Mouse (Mus musculus): ENCODE results near the gene Ube2f. TPM values are rescaled to one million over a fixed set of nuclear protein-coding genes. Genes with fewer than 3 reads are reported as not detected.

Gene Ube2f
- polyA plus RNA-seq, 1 experiment from 2014 or later = 59.2 TPM

DNA sequence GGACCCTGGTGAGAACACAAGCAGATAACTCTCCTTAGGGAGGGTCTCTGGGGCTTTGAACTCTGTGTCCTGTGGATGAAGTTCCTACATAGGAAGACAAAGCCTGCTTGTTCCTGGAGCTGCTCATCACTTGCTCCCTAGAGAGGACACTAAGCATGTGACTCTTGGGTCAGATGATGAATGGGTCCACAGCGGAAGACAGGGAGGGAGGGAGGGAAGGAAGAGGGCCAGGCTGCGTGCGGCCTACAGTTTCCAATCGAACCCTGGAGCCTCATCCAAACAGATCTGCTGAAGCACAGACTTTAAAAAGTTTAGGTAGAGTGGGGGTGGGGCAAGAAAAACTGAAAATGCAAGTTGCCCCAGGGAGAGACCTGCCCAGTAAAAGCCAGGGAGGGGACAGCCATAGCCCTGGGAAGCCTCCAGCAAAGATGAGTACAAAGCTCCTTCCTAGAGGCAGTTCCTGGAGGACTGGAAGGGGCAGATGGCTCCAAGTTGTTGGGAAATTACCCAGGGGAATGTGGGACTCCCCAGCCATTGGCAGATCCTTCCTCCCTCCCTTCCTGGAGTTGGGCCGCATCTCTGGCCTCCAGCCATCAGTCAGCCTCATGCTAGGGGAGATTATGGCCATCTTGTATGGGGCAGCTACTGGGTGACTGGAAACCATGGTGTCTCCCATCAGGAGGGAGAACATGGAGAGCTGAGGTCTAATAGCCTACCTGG is 49.8 kb downstream of the Ube2f start:
- H3K9ac ChIP-seq (ENCODE audit: low read depth, low read length) = no peak overlapping the region
- no peak overlapping the region for H3K4me2 ChIP-seq (ENCODE audit: low read length)
- H3K27ac ChIP-seq (ENCODE audit: low read depth, low read length) = no peak overlapping the region
- ATAC-seq = no peak
- H3K4me3 ChIP-seq (ENCODE audit: low read length) = no peak overlapping the region
- H3K9me3 ChIP-seq (ENCODE audit: control insufficient read depth, low read length) = no peaks in the 10 kb centered on the region
- H3K27me3 ChIP-seq (replicated peaks; ENCODE audit: control insufficient read depth, insufficient read depth, low read length) = no peaks in the 10 kb centered on the region
- peaks cover 4% of the 10 kb centered on the region for H3K4me1 ChIP-seq (ENCODE audit: control insufficient read depth, insufficient read depth, low read depth, low read length)
- 60% methylated on average over 5 of the region's 5 CpGs for WGBS
- H3K36me3 ChIP-seq (ENCODE audit: control insufficient read depth, insufficient read depth, low read length) = no peaks in the 10 kb centered on the region

- ATAC-seq = no peak
- H3K27me3 ChIP-seq (replicated peaks; ENCODE audit: control insufficient read depth, insufficient read depth, low read length) = no peaks in the 10 kb centered on the region
- no peak overlapping the region for H3K27ac ChIP-seq (ENCODE audit: low read depth, low read length)
- H3K4me2 ChIP-seq (ENCODE audit: low read length) = no peak overlapping the region
- H3K9me3 ChIP-seq (ENCODE audit: control insufficient read depth, low read length) = no peaks in the 10 kb centered on the region
- H3K4me3 ChIP-seq (ENCODE audit: low read length) = no peak overlapping the region
- peaks cover 4% of the 10 kb centered on the region for H3K4me1 ChIP-seq (ENCODE audit: control insufficient read depth, insufficient read depth, low read depth, low read length)
- no peak overlapping the region for H3K9ac ChIP-seq (ENCODE audit: low read depth, low read length)
- 78% methylated on average over 3 of the region's 3 CpGs for WGBS
- 0 out of 2 replicates have a peak, but pooled peaks cover 2% of the 10 kb centered on the region for H3K36me3 ChIP-seq (ENCODE audit: control insufficient read depth, insufficient read depth, low read length)
Measured at GRCm38 (mm10) chr1:91301206-91301920, 51.3 kb downstream of the Ube2f start.

- Histone ChIP-seq H3K4me3 (ENCODE audit: low read length) (no peak overlapping the region), H3K4me2 (ENCODE audit: low read length) (no peak overlapping the region), H3K27ac (ENCODE audit: low read depth, low read length) (no peak overlapping the region), H3K9me3 (ENCODE audit: control insufficient read depth, low read length) (no peaks in the 10 kb centered on the region), H3K36me3 (ENCODE audit: control insufficient read depth, insufficient read depth, low read length) (0 out of 2 replicates have a peak, but pooled peaks cover 2% of the 10 kb centered on the region), H3K9ac (ENCODE audit: low read depth, low read length) (no peak overlapping the region), H3K4me1 (ENCODE audit: control insufficient read depth, insufficient read depth, low read depth, low read length) (peaks cover 4% of the 10 kb centered on the region), H3K27me3 (replicated peaks; ENCODE audit: control insufficient read depth, insufficient read depth, low read length) (no peaks in the 10 kb centered on the region)
- WGBS = 95% methylated on average over 3 of the region's 3 CpGs
- no peak for ATAC-seq
Measured at GRCm38 (mm10) chr1:91302021-91302420, 51.9 kb downstream of the Ube2f start.

DNA sequence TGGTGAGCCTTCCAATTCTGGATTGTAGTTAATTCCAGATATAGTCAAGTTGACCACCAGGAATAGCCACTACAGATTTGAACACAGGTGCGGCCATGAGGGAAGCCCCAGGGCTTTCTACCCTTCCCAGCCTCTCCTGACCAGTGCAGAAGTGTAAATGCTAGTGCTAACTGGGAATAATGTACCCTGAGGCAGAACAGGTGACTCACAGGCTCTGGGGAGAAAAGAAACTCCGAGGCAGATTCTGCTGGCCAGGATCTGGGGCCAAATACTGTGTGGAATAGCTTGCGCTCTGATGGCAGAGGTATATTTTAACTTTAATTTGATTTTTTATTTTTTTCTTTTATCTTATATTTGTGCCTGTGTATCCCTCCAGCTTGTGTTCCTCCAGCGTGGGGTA is 54.5 kb downstream of the Ube2f start:
- Histone ChIP-seq H3K27ac (ENCODE audit: low read depth, low read length) (no peak overlapping the region), H3K36me3 (ENCODE audit: control insufficient read depth, insufficient read depth, low read length) (peaks cover 13% of the 10 kb centered on the region), H3K9ac (ENCODE audit: low read depth, low read length) (no peak overlapping the region), H3K27me3 (replicated peaks; ENCODE audit: control insufficient read depth, insufficient read depth, low read length) (no peaks in the 10 kb centered on the region), H3K4me2 (ENCODE audit: low read length) (no peak overlapping the region), H3K4me3 (ENCODE audit: low read length) (no peak overlapping the region), H3K9me3 (ENCODE audit: control insufficient read depth, low read length) (no peaks in the 10 kb centered on the region), H3K4me1 (ENCODE audit: control insufficient read depth, insufficient read depth, low read depth, low read length) (no peaks in the 10 kb centered on the region)
- 95% methylated on average over 4 of the region's 4 CpGs for WGBS
- ATAC-seq = no peak

GRCm38 (mm10) chr1:91309366-91310085 is 59.4 kb downstream of the Ube2f start:
- peaks cover 18% of the 10 kb centered on the region for H3K36me3 ChIP-seq (ENCODE audit: control insufficient read depth, insufficient read depth, low read length)
- ATAC-seq = no peak

DNA sequence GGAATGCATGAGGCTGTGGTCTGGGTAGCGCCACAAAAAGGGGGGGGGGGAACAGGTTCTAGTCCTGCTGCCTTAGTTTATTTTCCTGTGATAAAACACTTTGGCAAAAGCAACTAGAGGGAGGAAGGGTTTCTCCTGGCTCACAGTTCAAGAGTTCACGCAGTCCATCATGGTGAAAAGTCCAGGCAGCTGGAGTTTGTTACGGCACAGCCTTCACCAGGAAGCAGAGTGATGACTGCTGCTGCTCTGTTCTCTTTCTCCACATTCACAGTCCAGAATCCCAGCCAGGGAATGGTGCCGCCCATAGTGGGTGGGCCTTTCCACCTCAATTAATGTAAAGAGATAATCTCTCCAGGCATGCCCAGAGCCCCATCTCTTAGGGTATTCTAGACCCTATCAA is 62.2 kb downstream of the Ube2f start:
- Histone ChIP-seq H3K27ac (ENCODE audit: low read depth, low read length) (no peak overlapping the region), H3K9ac (ENCODE audit: low read depth, low read length) (no peak overlapping the region), H3K36me3 (ENCODE audit: control insufficient read depth, insufficient read depth, low read length) (peaks cover 16% of the 10 kb centered on the region), H3K9me3 (ENCODE audit: control insufficient read depth, low read length) (no peaks in the 10 kb centered on the region), H3K4me3 (ENCODE audit: low read length) (no peak overlapping the region), H3K27me3 (replicated peaks; ENCODE audit: control insufficient read depth, insufficient read depth, low read length) (no peaks in the 10 kb centered on the region), H3K4me2 (ENCODE audit: low read length) (no peak overlapping the region), H3K4me1 (ENCODE audit: control insufficient read depth, insufficient read depth, low read depth, low read length) (no peaks in the 10 kb centered on the region)
- no peak for ATAC-seq
- 98% methylated on average over 4 of the region's 4 CpGs for WGBS

More at GRCm38 (mm10) chr1:91309366-91310085, 59.4 kb downstream of the Ube2f start:
- H3K9me3 ChIP-seq (ENCODE audit: control insufficient read depth, low read length) = no peaks in the 10 kb centered on the region
- no peak overlapping the region for H3K27ac ChIP-seq (ENCODE audit: low read depth, low read length)
- WGBS = 96% methylated on average over 13 of the region's 13 CpGs
- no peak overlapping the region for H3K4me2 ChIP-seq (ENCODE audit: low read length)
- H3K4me1 ChIP-seq (ENCODE audit: control insufficient read depth, insufficient read depth, low read depth, low read length) = no peaks in the 10 kb centered on the region
- H3K4me3 ChIP-seq (ENCODE audit: low read length) = no peak overlapping the region
- no peak overlapping the region for H3K9ac ChIP-seq (ENCODE audit: low read depth, low read length)
- H3K27me3 ChIP-seq (replicated peaks; ENCODE audit: control insufficient read depth, insufficient read depth, low read length) = no peaks in the 10 kb centered on the region

- Histone ChIP-seq H3K4me2 (ENCODE audit: low read length) (no peak overlapping the region), H3K9ac (ENCODE audit: low read depth, low read length) (no peak overlapping the region), H3K4me3 (ENCODE audit: low read length) (no peak overlapping the region), H3K4me1 (ENCODE audit: control insufficient read depth, insufficient read depth, low read depth, low read length) (no peaks in the 10 kb centered on the region), H3K9me3 (ENCODE audit: control insufficient read depth, low read length) (no peaks in the 10 kb centered on the region), H3K27me3 (replicated peaks; ENCODE audit: control insufficient read depth, insufficient read depth, low read length) (no peaks in the 10 kb centered on the region), H3K36me3 (ENCODE audit: control insufficient read depth, insufficient read depth, low read length) (peaks cover 16% of the 10 kb centered on the region), H3K27ac (ENCODE audit: low read depth, low read length) (no peak overlapping the region)
- no peak for ATAC-seq
- 43% methylated on average over 5 of the region's 5 CpGs for WGBS
Measured at GRCm38 (mm10) chr1:91313251-91313650, 63.1 kb downstream of the Ube2f start.

DNA sequence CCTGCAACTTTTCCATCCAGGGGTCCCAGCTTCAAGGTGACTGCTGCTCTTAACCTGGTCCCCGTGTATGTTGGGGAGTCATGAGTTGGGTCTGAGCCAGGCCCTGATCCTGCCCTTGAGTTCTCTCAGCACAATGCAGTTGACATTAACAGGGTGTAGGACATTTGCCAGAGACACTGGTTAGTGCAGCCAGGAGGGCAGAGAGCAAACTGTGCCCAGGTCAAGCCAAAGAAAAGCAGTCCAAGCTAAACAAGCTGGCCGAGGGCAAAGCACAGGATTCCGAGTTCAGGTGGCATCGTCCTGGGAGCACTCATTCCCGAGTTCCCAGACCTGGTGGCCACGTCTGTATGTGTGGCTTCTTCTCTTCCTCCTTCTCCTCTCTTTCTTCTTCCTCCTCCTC is 67.6 kb downstream of the Ube2f start:
- Histone ChIP-seq H3K27ac (ENCODE audit: low read depth, low read length) (no peak overlapping the region), H3K9me3 (ENCODE audit: control insufficient read depth, low read length) (no peaks in the 10 kb centered on the region), H3K4me1 (ENCODE audit: control insufficient read depth, insufficient read depth, low read depth, low read length) (no peaks in the 10 kb centered on the region), H3K36me3 (ENCODE audit: control insufficient read depth, insufficient read depth, low read length) (no peaks in the 10 kb centered on the region), H3K27me3 (replicated peaks; ENCODE audit: control insufficient read depth, insufficient read depth, low read length) (no peaks in the 10 kb centered on the region), H3K9ac (ENCODE audit: low read depth, low read length) (no peak overlapping the region), H3K4me3 (ENCODE audit: low read length) (no peak overlapping the region), H3K4me2 (ENCODE audit: low read length) (no peak overlapping the region)
- 89% methylated on average over 6 of the region's 6 CpGs for WGBS
- no peak for ATAC-seq
